Mouse (Mus musculus) bone marrow macrophage, adult 2 months (primary cell): ENCODE measurements around the gene Slfn4.
"Not testable (repeated sequence)": the region's sequence is repeated elsewhere in the genome, so short reads cannot be mapped to it uniquely, and the experiment has no call there.

Experiments
- CTCF ChIP-seq: IDR thresholded peaks from 2 replicates; pipeline ENCODE4 v1.5.1; 2012; ENCODE audit warnings: low read depth, mild to moderate bottlenecking, low read length, moderate library complexity
- POLR2A ChIP-seq: IDR thresholded peaks from 2 replicates; pipeline ENCODE4 v1.6.1; 2012; ENCODE audit warnings: mild to moderate bottlenecking, low read depth, low read length, borderline replicate concordance

DNA sequence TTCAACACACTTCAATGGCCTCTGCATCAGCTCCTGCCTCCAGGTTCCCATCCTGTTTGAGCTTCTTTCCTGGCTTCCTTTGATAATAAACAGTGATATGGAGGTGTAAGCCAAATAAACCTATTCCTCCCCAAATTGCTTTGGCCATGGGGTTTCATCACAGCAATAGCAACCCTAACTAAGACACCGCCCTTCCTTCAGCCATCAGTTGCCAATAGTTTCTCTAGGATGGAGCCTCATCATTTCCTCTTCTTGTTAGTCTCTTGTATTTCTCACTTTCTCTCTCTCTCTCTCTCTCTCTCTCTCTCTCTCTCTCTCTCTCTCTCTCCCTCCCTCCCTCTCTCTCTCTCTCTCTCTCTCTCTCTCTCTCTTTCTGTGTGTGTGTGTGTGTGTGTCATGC, 26.0 kb upstream of the Slfn4 start:
- TF ChIP-seq CTCF, POLR2A: not testable (repeated sequence)
